Mouse (Mus musculus): ENCODE results near the gene Naa40. TPM values are rescaled to one million over a fixed set of nuclear protein-coding genes. Genes with fewer than 3 reads are reported as not detected.
A peak's percentile ranks its signal among the peaks of the same experiment; 100 is the strongest.

Naa40 gene
- polyA plus RNA-seq, 1 experiment: 10.3 TPM

GRCm38 (mm10) chr19:7197445-7197844 lies 43.5 kb downstream of the Naa40 start:
- TF ChIP-seq MAX (IDR thresholded peaks at IDR 0.05; ENCODE audit: low read depth) (no peak), MYOG (IDR thresholded peaks at IDR 0.05; ENCODE audit: control insufficient read depth in 1 of 3, insufficient read depth in 1 of 3, insufficient read length in 2 of 3, low read depth in 2 of 3) (no peak), MYOD1 (IDR thresholded peaks at IDR 0.05; ENCODE audit: control insufficient read depth in 1 of 3, insufficient read length in 2 of 3, low read depth in 2 of 3) (no peak), USF1 (IDR thresholded peaks at IDR 0.05; ENCODE audit: low read depth) (no peak), TCF12 (IDR thresholded peaks at IDR 0.05; ENCODE audit: insufficient read depth, poor library complexity, severe bottlenecking) (no peak), SRF (IDR thresholded peaks at IDR 0.05; ENCODE audit: control insufficient read depth, insufficient read length, low read depth) (no peak), REST (IDR thresholded peaks at IDR 0.05; ENCODE audit: insufficient read depth, insufficient read length) (no peak), POLR2A (IDR thresholded peaks at IDR 0.05; ENCODE audit: insufficient read length, low read depth) (no peak), TCF3 (IDR thresholded peaks at IDR 0.05; ENCODE audit: insufficient read length, low read depth) (no peak), CEBPB (IDR thresholded peaks at IDR 0.05; ENCODE audit: insufficient read depth, poor library complexity, severe bottlenecking) (no peak), E2F4 (IDR thresholded peaks at IDR 0.05; ENCODE audit: insufficient read depth) (no peak), POLR2AphosphoS2 (IDR thresholded peaks at IDR 0.05; ENCODE audit: insufficient read length, low read depth) (no peak)
- Histone ChIP-seq H3K36me3 (ENCODE audit: control insufficient read depth, insufficient read depth) (peaks cover 16% of the 10 kb centered on the region), H3ac (ENCODE audit: control insufficient read depth, insufficient read length) (no peak overlapping the region), H3K4me2 (ENCODE audit: low read depth) (no peak overlapping the region), H3K79me2 (ENCODE audit: control insufficient read depth, insufficient read depth) (no peaks in the 10 kb centered on the region), H3K27me3 (ENCODE audit: control insufficient read depth, insufficient read depth, insufficient read length) (no peaks in the 10 kb centered on the region), H3K4me3 (no peak overlapping the region)

GRCm38 (mm10) chr19:7196741-7197270 lies 44.2 kb downstream of the Naa40 start:
- Histone ChIP-seq H3K4me2 (ENCODE audit: low read depth) (no peak overlapping the region), H3K36me3 (ENCODE audit: control insufficient read depth, insufficient read depth) (peaks cover 16% of the 10 kb centered on the region)

GRCm38 (mm10) chr19:7195900-7196728 lies 44.9 kb downstream of the Naa40 start:
- Histone ChIP-seq H3K79me2 (ENCODE audit: control insufficient read depth, insufficient read depth) (no peaks in the 10 kb centered on the region), H3K4me2 (ENCODE audit: low read depth) (no peak overlapping the region), H3K27me3 (ENCODE audit: control insufficient read depth, insufficient read depth, insufficient read length) (no peaks in the 10 kb centered on the region), H3K36me3 (ENCODE audit: control insufficient read depth, insufficient read depth) (peaks cover 9% of the 10 kb centered on the region), H3ac (ENCODE audit: control insufficient read depth, insufficient read length) (no peak overlapping the region), H3K4me3 (no peak overlapping the region)
- TF ChIP-seq POLR2A (IDR thresholded peaks at IDR 0.05; ENCODE audit: insufficient read length, low read depth) (peak; percentile 29), POLR2AphosphoS2 (IDR thresholded peaks at IDR 0.05; ENCODE audit: insufficient read length, low read depth) (peak; percentile 37), TCF12 (IDR thresholded peaks at IDR 0.05; ENCODE audit: insufficient read depth, poor library complexity, severe bottlenecking) (no peak)

More at GRCm38 (mm10) chr19:7196741-7197270, 44.2 kb downstream of the Naa40 start:
- TF ChIP-seq MYOD1 (IDR thresholded peaks at IDR 0.05; ENCODE audit: control insufficient read depth in 1 of 3, insufficient read length in 2 of 3, low read depth in 2 of 3) (peak in 1 of 3 experiments; percentile 41), MYOG (IDR thresholded peaks at IDR 0.05; ENCODE audit: control insufficient read depth in 1 of 3, insufficient read depth in 1 of 3, insufficient read length in 2 of 3, low read depth in 2 of 3) (peak in 2 of 3 experiments; percentile 70 to 71), POLR2AphosphoS2 (IDR thresholded peaks at IDR 0.05; ENCODE audit: insufficient read length, low read depth) (no peak), E2F4 (IDR thresholded peaks at IDR 0.05; ENCODE audit: insufficient read depth) (no peak), CEBPB (IDR thresholded peaks at IDR 0.05; ENCODE audit: insufficient read depth, poor library complexity, severe bottlenecking) (no peak), REST (IDR thresholded peaks at IDR 0.05; ENCODE audit: insufficient read depth, insufficient read length) (no peak)
- H3K27me3 ChIP-seq (ENCODE audit: control insufficient read depth, insufficient read depth, insufficient read length): no peaks in the 10 kb centered on the region
- H3K79me2 ChIP-seq (ENCODE audit: control insufficient read depth, insufficient read depth): no peaks in the 10 kb centered on the region
- H3ac ChIP-seq (ENCODE audit: control insufficient read depth, insufficient read length): no peak overlapping the region
- H3K4me3 ChIP-seq: no peak overlapping the region

- Histone ChIP-seq H3K79me2 (ENCODE audit: control insufficient read depth, insufficient read depth) (no peaks in the 10 kb centered on the region), H3K4me2 (ENCODE audit: low read depth) (no peak overlapping the region), H3ac (ENCODE audit: control insufficient read depth, insufficient read length) (no peak overlapping the region), H3K36me3 (ENCODE audit: control insufficient read depth, insufficient read depth) (no peaks in the 10 kb centered on the region), H3K4me3 (no peak overlapping the region), H3K27me3 (ENCODE audit: control insufficient read depth, insufficient read depth, insufficient read length) (no peaks in the 10 kb centered on the region)
- TF ChIP-seq USF1 (IDR thresholded peaks at IDR 0.05; ENCODE audit: low read depth) (no peak), POLR2A (IDR thresholded peaks at IDR 0.05; ENCODE audit: insufficient read length, low read depth) (no peak), MYOD1 (IDR thresholded peaks at IDR 0.05; ENCODE audit: control insufficient read depth in 1 of 3, insufficient read length in 2 of 3, low read depth in 2 of 3) (no peak), TCF3 (IDR thresholded peaks at IDR 0.05; ENCODE audit: insufficient read length, low read depth) (no peak), MYOG (IDR thresholded peaks at IDR 0.05; ENCODE audit: control insufficient read depth in 1 of 3, insufficient read depth in 1 of 3, insufficient read length in 2 of 3, low read depth in 2 of 3) (no peak), SRF (IDR thresholded peaks at IDR 0.05; ENCODE audit: control insufficient read depth, insufficient read length, low read depth) (no peak), POLR2AphosphoS2 (IDR thresholded peaks at IDR 0.05; ENCODE audit: insufficient read length, low read depth) (no peak), REST (IDR thresholded peaks at IDR 0.05; ENCODE audit: insufficient read depth, insufficient read length) (no peak), MAX (IDR thresholded peaks at IDR 0.05; ENCODE audit: low read depth) (no peak), TCF12 (IDR thresholded peaks at IDR 0.05; ENCODE audit: insufficient read depth, poor library complexity, severe bottlenecking) (no peak), CEBPB (IDR thresholded peaks at IDR 0.05; ENCODE audit: insufficient read depth, poor library complexity, severe bottlenecking) (no peak), E2F4 (IDR thresholded peaks at IDR 0.05; ENCODE audit: insufficient read depth) (no peak)
These were observed 48.4 kb downstream of the Naa40 start for GRCm38 (mm10) chr19:7192561-7192967.
